Mouse (Mus musculus): ENCODE data around the gene Tmem210. TPM values are rescaled to one million over a fixed set of nuclear protein-coding genes. Genes with fewer than 3 reads are reported as not detected.

Gene Tmem210
- total and polyA plus RNA-seq, 2 experiments from 2014 or later = not detected

GRCm38 (mm10) chr2:25289651-25290050 lies 1.7 kb downstream of the Tmem210 start, which contains the start of gene Lrrc26:
Lrrc26 (plus strand) TSS chr2:25289915.
- Histone ChIP-seq H3K4me1 (ENCODE audit: insufficient read depth, low read length) (peaks cover 11% of the 10 kb centered on the region; the same call in 1 of the 2 replicates), H3K9ac (replicated peaks; ENCODE audit: low read length, poor library complexity, severe bottlenecking) (peak within 1 kb of the TSS; percentile 1; the same call in 1 of the 2 replicates), H3K9me3 (ENCODE audit: low read length) (no peaks in the 10 kb centered on the region), H3K4me2 (ENCODE audit: low read depth, low read length, poor library complexity, severe bottlenecking) (peak within 1 kb of the TSS; percentile 50), H3K27ac (ENCODE audit: low read depth, low read length) (no peak within 1 kb of the TSS), H3K27me3 (ENCODE audit: insufficient read depth, low read length) (peaks cover 45% of the 10 kb centered on the region), H3K4me3 (ENCODE audit: low read depth, low read length) (peak within 1 kb of the TSS; percentile 18), H3K36me3 (ENCODE audit: insufficient read depth, low read length) (peaks cover 30% of the 10 kb centered on the region)
- ATAC-seq (ENCODE audit: low FRiP score) (no peak), DNase-seq (ENCODE audit: low spot score) (peak; percentile 67)
- 5% methylated on average over 11 of the region's 11 CpGs for WGBS
- no peak for TF ChIP-seq CTCF (IDR thresholded peaks at IDR 0.05)

DNA sequence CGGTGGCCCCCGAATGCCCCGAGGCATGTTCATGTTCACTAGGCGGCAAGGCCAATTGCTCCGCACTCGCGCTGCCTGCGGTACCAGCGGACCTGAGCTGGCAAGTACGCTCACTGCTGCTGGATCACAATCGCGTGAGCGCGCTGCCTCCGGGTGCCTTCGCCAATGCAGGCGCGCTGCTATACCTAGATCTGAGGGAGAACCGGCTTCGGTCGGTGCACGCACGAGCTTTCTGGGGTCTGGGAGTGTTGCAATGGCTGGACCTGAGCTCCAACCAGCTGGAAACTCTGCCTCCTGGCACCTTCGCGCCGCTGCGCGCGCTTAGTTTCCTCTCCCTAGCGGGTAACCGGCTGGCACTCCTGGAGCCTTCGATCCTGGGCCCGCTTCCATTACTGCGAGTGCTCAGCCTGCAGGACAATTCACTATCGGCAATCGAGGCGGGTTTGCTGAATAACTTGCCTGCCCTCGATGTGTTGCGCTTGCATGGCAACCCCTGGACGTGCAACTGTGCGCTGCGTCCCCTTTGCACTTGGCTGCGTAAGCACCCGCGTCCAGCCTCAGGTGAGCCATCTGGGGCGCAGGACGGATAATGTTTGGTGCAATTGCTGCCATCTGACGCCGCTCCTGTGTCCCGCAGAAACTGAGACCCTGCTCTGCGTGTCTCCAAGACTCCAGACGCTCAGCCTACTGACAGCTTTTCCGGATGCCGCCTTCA lies 2.3 kb downstream of the Tmem210 start:
- TF ChIP-seq CTCF (IDR thresholded peaks at IDR 0.05) = no peak
- WGBS = 1% methylated on average over 54 of the region's 54 CpGs
- DNase-seq (ENCODE audit: low spot score) (peak; percentile 54), ATAC-seq (ENCODE audit: low FRiP score) (peak; percentile 12; the same call in 1 of the 2 replicates)
- H3K4me1 ChIP-seq (ENCODE audit: insufficient read depth, low read length) = peaks cover 11% of the 10 kb centered on the region; the same call in 1 of the 2 replicates
- H3K27me3 ChIP-seq (ENCODE audit: insufficient read depth, low read length) = peaks cover 45% of the 10 kb centered on the region
- peak overlapping the region; percentile 18 for H3K4me3 ChIP-seq (ENCODE audit: low read depth, low read length)
- peak overlapping the region; percentile 50 for H3K4me2 ChIP-seq (ENCODE audit: low read depth, low read length, poor library complexity, severe bottlenecking)
- H3K9me3 ChIP-seq (ENCODE audit: low read length) = no peaks in the 10 kb centered on the region
- no peak overlapping the region for H3K27ac ChIP-seq (ENCODE audit: low read depth, low read length)
- peaks cover 29% of the 10 kb centered on the region for H3K36me3 ChIP-seq (ENCODE audit: insufficient read depth, low read length)
- peak overlapping the region; percentile 1; the same call in 1 of the 2 replicates for H3K9ac ChIP-seq (replicated peaks; ENCODE audit: low read length, poor library complexity, severe bottlenecking)

- Histone ChIP-seq H3K27me3 (ENCODE audit: insufficient read depth, low read length) (peaks cover 45% of the 10 kb centered on the region), H3K4me3 (ENCODE audit: low read depth, low read length) (peak overlapping the region; percentile 18), H3K9me3 (ENCODE audit: low read length) (no peaks in the 10 kb centered on the region), H3K4me2 (ENCODE audit: low read depth, low read length, poor library complexity, severe bottlenecking) (peak overlapping the region; percentile 50), H3K36me3 (ENCODE audit: insufficient read depth, low read length) (peaks cover 29% of the 10 kb centered on the region), H3K27ac (ENCODE audit: low read depth, low read length) (no peak overlapping the region), H3K9ac (replicated peaks; ENCODE audit: low read length, poor library complexity, severe bottlenecking) (peak overlapping the region; percentile 29; the same call in 1 of the 2 replicates), H3K4me1 (ENCODE audit: insufficient read depth, low read length) (peaks cover 11% of the 10 kb centered on the region; the same call in 1 of the 2 replicates)
- no peak for TF ChIP-seq CTCF (IDR thresholded peaks at IDR 0.05)
- DNase-seq (ENCODE audit: low spot score) (peak; percentile 49), ATAC-seq (ENCODE audit: low FRiP score) (no peak)
- WGBS = 0% methylated on average over 18 of the region's 18 CpGs
Observed at GRCm38 (mm10) chr2:25290816-25291130, 2.8 kb downstream of the Tmem210 start.

DNA sequence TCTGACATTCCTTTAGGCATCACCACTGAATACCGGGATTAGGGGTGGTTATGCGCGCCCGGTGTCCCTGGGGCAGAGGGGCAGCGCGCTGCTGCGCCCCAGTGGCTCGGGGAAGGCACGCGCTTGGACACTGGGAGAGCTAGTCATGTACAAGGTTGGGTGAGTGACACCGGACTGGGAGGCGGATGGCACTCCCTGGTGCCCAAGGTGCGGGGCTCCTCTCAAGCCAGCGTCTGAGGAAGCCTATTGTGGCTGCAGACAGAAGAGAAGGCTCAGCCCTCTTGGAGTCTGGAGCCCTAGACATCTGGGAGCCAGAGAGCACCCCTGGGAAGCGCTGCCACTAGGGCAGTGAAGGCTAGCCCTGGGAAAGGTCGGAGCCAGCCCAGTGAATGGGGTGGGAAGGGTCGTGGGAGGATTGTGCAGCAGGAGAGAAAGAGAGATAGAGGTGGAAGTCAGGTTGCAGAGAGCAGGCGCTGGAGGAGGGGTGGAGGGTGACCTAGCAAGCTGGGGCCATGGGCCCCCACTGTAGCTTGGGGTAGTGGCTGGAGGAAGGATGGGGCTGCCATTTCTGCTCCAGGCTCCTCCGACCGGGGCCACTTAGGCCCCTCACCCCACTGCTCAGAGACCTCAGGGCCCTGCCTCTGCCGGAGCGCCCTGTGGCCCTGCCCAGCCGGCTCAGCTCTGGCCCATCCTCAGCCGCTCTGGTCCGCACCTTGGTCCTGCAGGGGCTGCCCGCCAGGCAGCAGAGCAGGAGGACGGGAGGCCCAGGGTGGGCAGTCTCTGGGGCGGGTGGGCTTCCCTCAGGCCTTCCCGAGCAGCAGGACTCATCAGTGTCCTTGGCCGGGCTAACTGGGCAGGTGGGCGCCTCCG lies 3.5 kb downstream of the Tmem210 start:
- Histone ChIP-seq H3K27me3 (ENCODE audit: insufficient read depth, low read length) (peaks cover 45% of the 10 kb centered on the region), H3K4me1 (ENCODE audit: insufficient read depth, low read length) (peaks cover 11% of the 10 kb centered on the region; the same call in 1 of the 2 replicates), H3K4me3 (ENCODE audit: low read depth, low read length) (peak overlapping the region; percentile 18), H3K9ac (replicated peaks; ENCODE audit: low read length, poor library complexity, severe bottlenecking) (peak overlapping the region; percentile 29; the same call in 1 of the 2 replicates), H3K4me2 (ENCODE audit: low read depth, low read length, poor library complexity, severe bottlenecking) (peak overlapping the region; percentile 50), H3K36me3 (ENCODE audit: insufficient read depth, low read length) (peaks cover 34% of the 10 kb centered on the region), H3K27ac (ENCODE audit: low read depth, low read length) (no peak overlapping the region), H3K9me3 (ENCODE audit: low read length) (no peaks in the 10 kb centered on the region)
- DNase-seq (ENCODE audit: low spot score) = no peak
- ATAC-seq (ENCODE audit: low FRiP score) = no peak; the same call in 1 of the 2 replicates
- no peak for TF ChIP-seq CTCF (IDR thresholded peaks at IDR 0.05)
- WGBS = 11% methylated on average over 31 of the region's 32 CpGs

DNA sequence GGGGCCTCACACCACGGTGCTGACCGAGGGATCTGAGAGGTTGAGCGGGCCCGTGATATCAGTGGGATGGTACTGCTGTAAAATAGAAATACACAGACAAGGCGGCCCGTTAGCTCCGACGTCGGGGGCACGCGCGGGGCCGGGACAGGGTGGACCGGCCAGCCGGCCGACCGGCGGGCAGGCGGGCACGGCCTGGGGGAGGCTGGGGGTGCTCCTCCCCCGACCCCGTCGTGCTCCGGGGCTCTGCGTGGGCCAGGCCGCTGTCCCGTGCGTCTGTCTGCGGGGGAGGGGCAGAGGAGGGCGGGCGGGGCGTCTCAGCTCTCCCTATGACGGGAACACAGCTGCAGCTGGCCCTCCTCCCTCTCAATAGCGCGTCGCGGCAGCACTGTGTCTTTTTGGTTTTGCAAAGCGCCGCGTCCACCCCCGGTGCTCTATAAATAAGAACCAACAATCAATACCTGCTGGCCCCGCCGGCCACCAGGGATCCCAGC lies 4.2 kb downstream of the Tmem210 start:
- no peak overlapping the region for H3K4me3 ChIP-seq (ENCODE audit: low read depth, low read length)
- DNase-seq (ENCODE audit: low spot score) (no peak), ATAC-seq (ENCODE audit: low FRiP score) (no peak)
- H3K27me3 ChIP-seq (ENCODE audit: insufficient read depth, low read length) = peaks cover 45% of the 10 kb centered on the region
- WGBS = 11% methylated on average over 37 of the region's 43 CpGs
- peaks cover 40% of the 10 kb centered on the region for H3K36me3 ChIP-seq (ENCODE audit: insufficient read depth, low read length)
- H3K27ac ChIP-seq (ENCODE audit: low read depth, low read length) = no peak overlapping the region
- H3K4me1 ChIP-seq (ENCODE audit: insufficient read depth, low read length) = peaks cover 11% of the 10 kb centered on the region; the same call in 1 of the 2 replicates
- H3K4me2 ChIP-seq (ENCODE audit: low read depth, low read length, poor library complexity, severe bottlenecking) = peak overlapping the region; percentile 28; the same call in 1 of the 2 replicates
- no peaks in the 10 kb centered on the region for H3K9me3 ChIP-seq (ENCODE audit: low read length)
- H3K9ac ChIP-seq (replicated peaks; ENCODE audit: low read length, poor library complexity, severe bottlenecking) = 0 out of 2 replicates have a peak overlapping the region, but pooled peaks have one; percentile 9
- TF ChIP-seq CTCF (IDR thresholded peaks at IDR 0.05) = no peak

Data from midbrain, postnatal 0 days (tissue).